Mouse (Mus musculus) right cerebral cortex, postnatal 25 days (tissue): ENCODE results near the gene Lmo2.

Experiments used
- DNase-seq: peaks from one replicate; pipeline ENCODE4 v3.0.0; 2022

Gene Lmo2

GRCm38 (mm10) chr2:103957649-103958546 is at the start of gene Lmo2:
Gene Lmo2 (plus strand): TSS chr2:103957986.
- no peak for DNase-seq

- no peak for DNase-seq
These were observed 47.2 kb upstream of the Lmo2 start for GRCm38 (mm10) chr2:103910601-103911000.

DNA sequence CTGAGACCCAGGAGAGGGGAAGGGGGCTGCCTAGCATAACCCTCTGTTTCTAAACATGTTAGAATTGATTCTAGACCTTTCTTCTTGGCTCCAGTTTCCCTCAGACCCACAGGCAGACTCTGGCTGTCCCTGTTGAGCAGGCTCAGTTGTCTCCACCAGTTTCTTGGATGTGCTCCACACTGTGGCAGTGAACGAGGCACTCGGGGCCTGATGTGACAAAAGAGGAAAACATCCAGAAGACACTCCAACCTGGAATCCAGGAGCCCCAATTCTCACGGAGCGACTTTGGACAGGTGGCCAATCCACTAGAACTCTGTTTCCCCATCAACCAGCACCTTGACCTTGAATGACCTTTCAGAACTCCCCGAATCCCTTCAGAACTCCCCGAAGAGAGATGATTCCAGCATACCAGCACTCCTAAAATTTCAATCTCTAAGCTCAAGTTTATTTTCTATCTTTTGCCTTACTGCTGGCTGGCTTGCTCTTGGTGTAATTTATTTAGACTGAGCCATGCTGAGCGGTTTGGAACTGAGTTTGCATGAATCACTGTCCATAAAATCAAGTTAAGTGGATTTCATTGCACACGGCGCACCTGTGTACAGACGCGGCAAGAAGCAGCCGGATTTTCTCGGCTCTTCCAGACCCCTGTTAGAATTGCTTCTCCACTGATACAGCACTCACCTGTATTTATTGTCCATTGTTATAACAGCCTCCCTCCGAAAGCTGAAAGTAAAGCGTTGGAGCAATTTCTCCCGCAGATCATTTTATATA is 45.1 kb upstream of the Lmo2 start:
- no peak for DNase-seq

DNA sequence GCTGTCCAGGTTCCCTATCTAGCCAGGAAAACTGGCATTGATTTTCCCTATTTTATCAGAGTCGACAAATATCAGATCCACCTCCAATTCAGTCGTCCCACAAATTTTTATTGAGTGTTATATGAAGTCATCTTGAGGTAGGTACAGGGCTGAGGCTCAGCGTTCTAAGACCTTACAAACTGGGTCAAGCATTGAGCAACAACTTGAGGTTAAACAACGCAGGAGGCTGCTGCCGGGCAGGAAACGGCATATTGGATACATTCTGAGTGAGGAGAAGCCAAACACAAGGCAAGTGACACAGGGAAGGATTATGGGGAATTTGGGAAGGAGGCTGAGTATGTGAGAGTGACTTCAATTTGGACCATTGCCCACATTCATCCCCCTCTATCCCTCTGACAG is 44.5 kb upstream of the Lmo2 start:
- no peak for DNase-seq

DNA sequence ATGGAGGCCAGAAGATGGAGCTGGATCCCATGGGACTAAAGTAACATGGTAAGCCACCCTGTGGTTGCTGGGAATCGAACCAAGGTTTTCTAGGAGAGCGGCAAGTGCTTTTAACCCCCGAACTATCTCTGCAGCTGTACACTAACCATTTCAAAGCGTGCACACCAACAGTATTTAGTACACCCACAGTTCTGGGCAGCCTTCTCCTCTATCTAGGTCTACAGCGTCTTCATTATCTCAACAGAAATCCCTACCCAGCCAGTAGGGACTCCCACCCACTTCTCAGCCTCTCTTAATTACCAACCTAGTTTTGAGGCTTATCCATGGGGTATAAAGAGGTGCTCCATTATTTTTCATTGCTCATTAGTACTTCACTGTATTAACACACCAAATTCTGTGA is 41.7 kb upstream of the Lmo2 start:
- DNase-seq: no peak

DNA sequence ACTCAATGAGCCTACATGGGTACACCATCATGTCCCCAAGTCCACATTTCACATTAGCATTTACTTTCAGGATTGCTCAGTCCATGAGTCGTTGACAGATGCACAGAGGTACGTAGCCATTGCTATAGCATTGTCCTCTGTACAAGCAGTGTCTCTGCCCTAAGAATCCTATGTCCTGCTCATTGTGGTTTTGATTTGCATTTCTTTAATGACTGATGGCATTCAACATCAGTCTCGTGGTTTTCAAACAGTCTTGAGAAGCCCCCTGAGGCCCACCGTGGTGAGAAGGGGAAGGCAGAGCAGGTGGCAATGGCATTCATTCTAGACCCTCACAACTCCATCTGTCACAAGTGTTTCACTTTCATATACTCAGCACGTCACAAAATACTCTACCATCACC is 40.4 kb upstream of the Lmo2 start:
- DNase-seq: no peak

DNA sequence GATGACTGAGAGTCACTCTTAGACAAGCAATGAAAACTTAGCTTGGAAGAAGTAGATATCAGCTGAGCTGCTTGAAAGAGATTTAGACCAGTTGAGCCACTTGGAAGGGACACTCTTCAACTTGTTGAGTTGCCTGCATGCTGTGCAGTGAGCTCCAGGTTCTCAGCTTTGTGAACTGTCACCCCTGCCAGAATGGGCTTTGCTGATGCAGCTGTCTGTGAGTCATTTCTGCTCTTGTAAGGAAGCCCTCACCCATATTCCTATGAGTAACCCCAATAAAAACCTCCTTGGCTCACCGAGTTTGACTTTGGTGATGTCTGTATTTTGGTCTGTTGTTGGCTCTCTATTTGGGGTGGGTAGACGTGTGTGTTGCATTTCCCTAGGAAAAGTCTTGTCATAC is 39.4 kb upstream of the Lmo2 start:
- DNase-seq: no peak

GRCm38 (mm10) chr2:103919488-103919887 is 38.3 kb upstream of the Lmo2 start:
- no peak for DNase-seq

DNA sequence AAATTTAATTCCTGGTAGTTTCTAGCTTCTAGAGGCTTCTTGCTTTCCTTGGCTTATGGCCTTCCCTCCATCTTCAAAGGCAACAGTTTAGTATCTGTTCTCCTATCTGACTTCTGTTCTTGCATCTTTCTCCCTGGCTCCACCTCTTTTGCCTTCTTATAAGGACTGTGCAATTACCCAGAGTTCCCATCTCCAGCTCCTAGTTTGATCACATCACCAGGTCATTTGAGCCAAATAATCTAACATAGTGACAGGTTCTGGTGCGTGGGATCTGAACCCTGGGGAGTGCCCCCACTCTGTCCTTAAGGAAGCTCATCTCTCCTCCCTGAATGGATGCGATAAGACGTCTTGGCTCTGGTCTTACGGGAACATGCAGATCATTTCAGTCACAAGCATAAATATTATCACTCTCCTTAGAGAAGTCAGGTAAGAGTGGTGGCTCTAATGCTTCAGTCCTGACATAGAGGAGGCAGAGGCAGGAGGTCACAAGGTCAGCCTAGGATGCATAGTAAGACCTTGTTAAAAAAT is 31.1 kb upstream of the Lmo2 start:
- DNase-seq: no peak

- DNase-seq: no peak
These were observed 30.1 kb upstream of the Lmo2 start for GRCm38 (mm10) chr2:103927610-103928145.

- DNase-seq: no peak
These were observed 27.3 kb upstream of the Lmo2 start for GRCm38 (mm10) chr2:103930306-103931019.

GRCm38 (mm10) chr2:103931511-103931911 is 26.3 kb upstream of the Lmo2 start:
- DNase-seq: no peak

GRCm38 (mm10) chr2:103932025-103932424 is 25.8 kb upstream of the Lmo2 start:
- DNase-seq: no peak

- DNase-seq: no peak
These were observed 25.3 kb upstream of the Lmo2 start for GRCm38 (mm10) chr2:103932480-103932879.

DNA sequence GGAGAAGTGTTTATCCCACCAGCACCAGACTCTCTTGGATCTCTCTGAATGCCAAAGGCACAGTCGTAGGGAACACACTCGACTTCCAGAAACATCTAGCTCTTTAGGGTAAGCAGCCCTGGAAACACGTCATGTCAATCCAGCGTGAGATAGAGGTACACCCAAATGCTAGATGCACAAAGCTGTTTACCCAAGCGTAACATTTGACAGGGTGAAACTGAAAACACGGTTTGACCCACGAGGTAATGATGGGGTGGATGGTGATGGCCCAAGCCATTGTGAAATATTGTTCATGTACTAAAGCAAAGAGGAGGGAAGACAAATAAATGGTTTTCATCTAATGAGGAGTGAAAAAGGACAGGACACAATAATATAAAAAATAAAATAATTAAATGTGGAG is 23.5 kb upstream of the Lmo2 start:
- no peak for DNase-seq

GRCm38 (mm10) chr2:103934670-103935069 is 23.1 kb upstream of the Lmo2 start:
- no peak for DNase-seq

- DNase-seq: no peak
These were observed 21.9 kb upstream of the Lmo2 start for GRCm38 (mm10) chr2:103935691-103936435.

DNA sequence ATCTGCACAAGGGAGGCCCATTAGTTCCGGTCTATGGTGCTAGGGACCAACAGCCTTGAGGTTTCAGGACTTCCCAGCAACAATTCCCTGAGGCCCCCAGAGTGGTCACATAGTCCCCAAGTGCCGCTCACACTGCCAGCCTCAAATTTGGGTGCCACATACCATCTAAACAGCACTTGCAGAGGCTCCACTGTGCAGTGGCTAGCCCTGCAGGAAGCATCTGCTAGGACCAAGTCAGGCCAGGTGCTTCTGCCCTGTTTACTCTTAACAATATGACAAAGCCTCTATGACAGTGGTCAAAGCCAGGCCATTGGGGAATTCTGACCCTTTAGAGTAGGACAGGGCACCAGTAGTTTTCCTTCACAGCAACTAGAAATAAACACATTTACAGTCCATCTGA is 21.1 kb upstream of the Lmo2 start:
- no peak for DNase-seq

DNA sequence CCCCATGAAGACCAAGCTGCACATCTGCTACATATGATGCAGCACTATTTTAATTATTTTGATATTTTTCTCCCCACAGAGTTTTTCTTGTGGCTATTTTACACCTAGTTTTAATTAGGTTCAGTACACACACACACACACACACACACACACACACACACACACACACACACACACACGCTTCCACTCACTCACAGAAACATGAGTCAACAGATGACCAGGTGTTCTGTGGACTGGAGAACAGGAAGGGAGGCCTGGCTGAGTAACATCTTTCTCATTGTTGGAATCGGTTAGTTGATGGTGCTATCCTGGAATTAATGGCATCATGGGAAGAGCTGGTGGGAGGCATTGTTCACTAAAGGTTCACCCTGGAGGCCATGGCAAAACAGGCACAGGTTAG is 20.1 kb upstream of the Lmo2 start:
- DNase-seq: no peak

DNA sequence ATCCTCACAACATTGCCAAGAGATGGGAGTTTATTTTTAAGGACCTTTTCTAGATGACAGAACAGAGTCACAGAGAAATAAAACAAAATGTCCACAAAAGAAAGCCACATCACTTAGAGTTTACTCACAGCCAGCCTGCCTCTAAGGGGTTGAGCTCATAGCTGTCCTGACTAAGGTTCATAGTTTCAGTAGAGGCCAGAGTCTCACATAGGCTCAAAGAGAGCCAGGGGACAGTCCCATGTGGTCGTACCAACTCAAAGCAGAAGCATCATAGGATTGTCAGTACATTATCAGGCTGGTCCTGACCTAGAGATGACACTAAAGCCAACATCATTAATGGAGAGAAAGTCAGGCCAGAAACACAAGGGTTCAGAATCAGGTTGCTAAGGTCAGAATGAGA is 19.2 kb upstream of the Lmo2 start:
- no peak for DNase-seq

- DNase-seq: no peak
These were observed 18.8 kb upstream of the Lmo2 start for GRCm38 (mm10) chr2:103939003-103939402.

GRCm38 (mm10) chr2:103941085-103941484 is 16.7 kb upstream of the Lmo2 start:
- DNase-seq: no peak
